Mouse (Mus musculus): ENCODE measurements around the gene Top2a. TPM values are rescaled to one million over a fixed set of nuclear protein-coding genes. Genes with fewer than 3 reads are reported as not detected.
A peak's percentile ranks its signal among the peaks of the same experiment; 100 is the strongest.

Gene Top2a
- polyA plus RNA-seq, 2 experiments, result 134 to 205 TPM

DNA sequence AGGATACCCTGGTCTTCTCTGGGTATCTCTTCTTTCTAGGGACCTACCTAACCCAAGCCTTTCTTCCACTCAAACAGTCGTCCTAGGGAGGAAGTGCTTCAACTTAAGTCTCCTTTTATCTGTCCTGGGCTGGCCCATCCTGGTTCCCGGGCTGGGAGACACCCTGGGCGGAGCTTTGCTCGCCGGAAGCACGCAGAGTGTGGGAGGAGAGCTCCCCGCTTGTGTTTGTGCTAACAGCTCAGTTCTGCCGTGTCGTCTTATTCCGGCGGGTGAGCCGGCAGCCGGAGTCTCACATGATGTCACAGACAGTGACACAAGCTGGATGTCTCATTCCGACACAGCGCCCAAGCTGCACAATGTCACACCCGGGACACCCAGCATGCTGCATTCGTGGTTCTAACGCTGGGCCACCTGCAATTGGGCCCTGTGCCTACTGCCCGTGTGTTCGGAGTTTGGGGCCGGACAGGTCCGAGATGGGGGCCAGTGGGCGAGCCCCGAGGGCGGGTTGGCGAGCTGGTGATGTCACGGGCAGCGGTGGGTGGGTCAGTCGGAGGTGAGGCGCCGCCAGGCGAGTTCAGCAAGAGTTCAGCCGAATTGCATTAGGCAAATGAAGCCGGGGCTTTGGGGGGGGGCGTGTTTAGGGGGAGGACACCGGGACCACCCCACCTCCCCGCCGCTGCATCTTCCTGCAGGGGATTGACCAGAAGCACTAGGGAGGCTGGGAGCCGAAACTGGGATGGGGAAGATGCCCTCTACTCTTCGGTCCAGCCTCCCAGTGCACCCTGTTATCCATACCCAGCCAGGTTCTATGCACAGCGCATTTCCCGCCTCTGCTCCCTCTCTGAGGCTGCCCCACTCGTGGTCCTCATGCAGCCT is 64.3 kb downstream of the Top2a start:
- ATAC-seq (ENCODE audit: low FRiP score, low read depth) (no peak), DNase-seq (ENCODE audit: low spot score) (peak; percentile 65)
- H3K36me3 ChIP-seq (ENCODE audit: control insufficient read depth, insufficient read depth, low read length), result peaks cover 18% of the 10 kb centered on the region
- H3K9ac ChIP-seq (ENCODE audit: low read depth, low read length, severe bottlenecking), result peak overlapping the region; percentile 69
- H3K27ac ChIP-seq (replicated peaks; ENCODE audit: low read depth, low read length), result no peak overlapping the region; the same call in 1 of the 2 replicates
- WGBS, result 1% methylated on average over 42 of the region's 43 CpGs
- H3K9me3 ChIP-seq (ENCODE audit: control insufficient read depth, low read length), result no peaks in the 10 kb centered on the region
- H3K4me1 ChIP-seq (ENCODE audit: control insufficient read depth, insufficient read depth, low read length), result peaks cover 62% of the 10 kb centered on the region
- peak overlapping the region; percentile 96 for H3K4me2 ChIP-seq (replicated peaks; ENCODE audit: low read depth, low read length, severe bottlenecking)
- no peak for TF ChIP-seq POLR2A (IDR thresholded peaks at IDR 0.05; ENCODE audit: borderline replicate concordance, extremely low read depth, insufficient read depth, insufficient read length)
- H3K27me3 ChIP-seq (ENCODE audit: control insufficient read depth, insufficient read depth, low read length), result no peaks in the 10 kb centered on the region
- H3K4me3 ChIP-seq (replicated peaks; ENCODE audit: low read length), result peak overlapping the region; percentile 67

DNA sequence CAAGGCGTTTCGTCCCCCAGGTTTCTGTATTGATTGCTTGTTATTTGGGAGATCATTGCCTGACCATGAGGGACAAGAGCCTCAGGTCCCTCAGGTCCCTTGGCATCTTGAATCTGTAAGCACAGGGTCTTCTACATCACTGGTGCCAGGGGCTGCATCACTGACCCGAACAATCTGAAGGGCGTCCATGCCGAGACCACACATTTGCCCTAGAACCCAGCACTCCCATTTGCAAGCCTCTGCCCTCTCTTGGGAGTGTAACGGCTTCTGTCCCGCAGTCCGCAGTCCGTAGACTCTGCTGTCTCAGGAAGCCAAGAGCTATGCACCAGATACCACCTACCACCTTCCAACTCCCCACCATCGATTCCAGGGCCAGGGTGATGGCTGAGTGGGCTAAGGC is 67.6 kb downstream of the Top2a start:
- Histone ChIP-seq H3K27ac (replicated peaks; ENCODE audit: low read depth, low read length) (no peak overlapping the region), H3K4me3 (replicated peaks; ENCODE audit: low read length) (no peak overlapping the region), H3K4me1 (ENCODE audit: control insufficient read depth, insufficient read depth, low read length) (peaks cover 52% of the 10 kb centered on the region), H3K9ac (ENCODE audit: low read depth, low read length, severe bottlenecking) (no peak overlapping the region), H3K9me3 (ENCODE audit: control insufficient read depth, low read length) (no peaks in the 10 kb centered on the region), H3K4me2 (replicated peaks; ENCODE audit: low read depth, low read length, severe bottlenecking) (no peak overlapping the region), H3K36me3 (ENCODE audit: control insufficient read depth, insufficient read depth, low read length) (peaks cover 32% of the 10 kb centered on the region), H3K27me3 (ENCODE audit: control insufficient read depth, insufficient read depth, low read length) (no peaks in the 10 kb centered on the region)
- TF ChIP-seq POLR2A (IDR thresholded peaks at IDR 0.05; ENCODE audit: borderline replicate concordance, extremely low read depth, insufficient read depth, insufficient read length), result no peak
- DNase-seq (ENCODE audit: low spot score) (no peak), ATAC-seq (ENCODE audit: low FRiP score, low read depth) (no peak)
- WGBS, result 78% methylated on average over 10 of the region's 10 CpGs

DNA sequence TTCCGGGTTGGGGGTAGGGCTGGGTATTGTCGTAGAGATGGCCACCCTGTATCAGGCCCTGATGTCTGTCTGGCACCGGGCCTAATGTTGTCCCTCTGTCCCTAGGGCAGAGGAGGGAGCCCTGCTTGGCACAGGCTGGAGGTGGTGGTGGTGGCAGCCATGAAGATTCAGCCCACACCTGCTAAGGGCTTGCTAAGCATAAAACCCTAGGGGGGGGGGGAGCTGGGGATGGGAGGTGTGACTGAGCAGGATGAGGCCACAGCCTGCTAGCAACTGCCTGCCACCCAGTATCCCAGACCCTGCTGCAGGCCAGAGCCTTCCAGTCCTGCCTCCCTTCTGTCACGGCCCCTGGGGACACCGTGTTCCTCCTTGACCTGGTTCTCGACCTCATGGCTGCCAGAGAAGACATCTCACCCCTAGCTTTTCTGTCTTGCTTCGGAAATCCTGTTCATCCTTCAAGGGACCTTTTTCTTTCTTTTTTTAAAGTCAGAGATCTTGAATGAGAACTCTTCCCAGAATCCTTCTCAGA is 68.2 kb downstream of the Top2a start:
- Histone ChIP-seq H3K9me3 (ENCODE audit: control insufficient read depth, low read length) (no peaks in the 10 kb centered on the region), H3K9ac (ENCODE audit: low read depth, low read length, severe bottlenecking) (no peak overlapping the region), H3K4me1 (ENCODE audit: control insufficient read depth, insufficient read depth, low read length) (peaks cover 53% of the 10 kb centered on the region), H3K36me3 (ENCODE audit: control insufficient read depth, insufficient read depth, low read length) (peaks cover 37% of the 10 kb centered on the region), H3K4me3 (replicated peaks; ENCODE audit: low read length) (no peak overlapping the region), H3K27me3 (ENCODE audit: control insufficient read depth, insufficient read depth, low read length) (no peaks in the 10 kb centered on the region), H3K4me2 (replicated peaks; ENCODE audit: low read depth, low read length, severe bottlenecking) (no peak overlapping the region), H3K27ac (replicated peaks; ENCODE audit: low read depth, low read length) (no peak overlapping the region)
- 29% methylated on average over 7 of the region's 7 CpGs for WGBS
- no peak for ATAC-seq (ENCODE audit: low FRiP score, low read depth)
- no peak for TF ChIP-seq POLR2A (IDR thresholded peaks at IDR 0.05; ENCODE audit: borderline replicate concordance, extremely low read depth, insufficient read depth, insufficient read length)
- DNase-seq (ENCODE audit: low spot score), result no peak

DNA sequence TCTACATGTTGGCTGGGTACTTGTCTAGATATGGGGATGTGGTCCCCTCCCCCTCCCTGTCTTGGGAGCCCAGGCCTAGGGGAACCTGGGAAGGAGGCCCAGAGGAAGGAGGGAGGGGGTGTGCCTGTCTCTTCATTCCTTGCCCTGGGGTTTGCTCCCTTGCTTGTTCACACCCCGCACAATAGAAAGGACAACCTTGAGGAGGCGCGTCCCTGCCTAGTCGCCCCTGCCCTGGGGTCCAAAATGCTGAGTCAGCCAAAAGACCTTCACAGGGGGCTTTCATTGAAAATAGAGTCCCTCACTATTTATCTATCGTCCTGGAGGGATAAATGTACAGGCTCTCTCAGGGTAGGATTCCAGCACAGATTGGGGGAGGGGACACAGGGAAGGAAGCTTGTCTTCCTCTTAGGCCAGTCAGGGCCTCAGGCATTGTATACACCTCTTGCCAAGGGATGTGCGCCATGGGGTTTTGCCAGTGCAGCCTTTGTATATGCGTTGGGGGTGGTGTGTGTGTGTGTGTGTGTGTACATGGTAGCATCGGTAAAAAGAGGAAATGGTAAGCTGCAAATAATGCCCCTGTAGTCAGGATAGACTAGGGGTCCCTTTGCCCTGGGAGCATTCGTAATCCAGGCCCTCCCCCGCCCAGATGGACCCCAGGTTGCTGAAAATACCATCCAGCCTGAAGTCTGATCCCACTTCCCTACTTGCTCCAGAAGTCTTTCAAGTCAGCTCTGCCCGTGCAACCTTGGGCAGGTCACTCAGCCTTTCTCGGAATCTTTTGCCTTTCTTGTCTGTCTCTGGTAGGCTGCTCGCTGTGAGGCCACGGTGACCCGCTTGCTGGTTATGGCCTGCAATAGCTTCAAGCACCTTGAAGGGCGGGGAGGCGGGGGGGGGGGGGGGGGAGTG is 68.9 kb downstream of the Top2a start:
- Histone ChIP-seq H3K4me3 (replicated peaks; ENCODE audit: low read length) (no peak overlapping the region), H3K9ac (ENCODE audit: low read depth, low read length, severe bottlenecking) (no peak overlapping the region), H3K36me3 (ENCODE audit: control insufficient read depth, insufficient read depth, low read length) (peaks cover 45% of the 10 kb centered on the region), H3K27me3 (ENCODE audit: control insufficient read depth, insufficient read depth, low read length) (no peaks in the 10 kb centered on the region), H3K27ac (replicated peaks; ENCODE audit: low read depth, low read length) (0 out of 2 replicates have a peak overlapping the region, but pooled peaks have one; percentile 9), H3K9me3 (ENCODE audit: control insufficient read depth, low read length) (no peaks in the 10 kb centered on the region), H3K4me2 (replicated peaks; ENCODE audit: low read depth, low read length, severe bottlenecking) (no peak overlapping the region), H3K4me1 (ENCODE audit: control insufficient read depth, insufficient read depth, low read length) (peaks cover 54% of the 10 kb centered on the region)
- 25% methylated on average over 16 of the region's 17 CpGs for WGBS
- ATAC-seq (ENCODE audit: low FRiP score, low read depth) (no peak), DNase-seq (ENCODE audit: low spot score) (no peak)
- TF ChIP-seq POLR2A (IDR thresholded peaks at IDR 0.05; ENCODE audit: borderline replicate concordance, extremely low read depth, insufficient read depth, insufficient read length), result no peak

DNA sequence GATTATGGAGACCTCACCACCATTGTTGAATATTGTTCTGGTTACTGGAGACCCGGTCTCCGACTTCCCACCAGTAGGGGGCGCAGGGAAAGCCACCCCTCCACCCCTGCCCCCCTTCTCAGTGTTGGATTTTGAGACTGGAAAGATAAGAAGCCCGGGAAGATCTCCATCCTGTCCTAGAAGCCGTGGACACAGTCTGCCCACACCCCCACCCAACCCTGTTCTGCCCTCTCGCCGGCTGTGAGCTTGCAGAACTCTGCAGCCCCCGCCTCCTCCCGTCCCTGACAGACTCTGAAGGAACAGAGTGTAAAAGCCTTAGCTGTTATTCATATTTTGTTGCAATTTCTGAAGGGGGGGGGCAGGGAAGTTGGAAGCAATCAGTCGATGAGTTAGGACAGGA is 69.6 kb downstream of the Top2a start:
- no peak for TF ChIP-seq POLR2A (IDR thresholded peaks at IDR 0.05; ENCODE audit: borderline replicate concordance, extremely low read depth, insufficient read depth, insufficient read length)
- H3K9me3 ChIP-seq (ENCODE audit: control insufficient read depth, low read length), result no peaks in the 10 kb centered on the region
- 11% methylated on average over 10 of the region's 10 CpGs for WGBS
- H3K27ac ChIP-seq (replicated peaks; ENCODE audit: low read depth, low read length), result 0 out of 2 replicates have a peak overlapping the region, but pooled peaks have one; percentile 9
- H3K27me3 ChIP-seq (ENCODE audit: control insufficient read depth, insufficient read depth, low read length), result no peaks in the 10 kb centered on the region
- H3K4me2 ChIP-seq (replicated peaks; ENCODE audit: low read depth, low read length, severe bottlenecking), result peak overlapping the region; percentile 28; the same call in 1 of the 2 replicates
- DNase-seq (ENCODE audit: low spot score) (peak; percentile 75), ATAC-seq (ENCODE audit: low FRiP score, low read depth) (peak; percentile 60)
- peaks cover 53% of the 10 kb centered on the region for H3K4me1 ChIP-seq (ENCODE audit: control insufficient read depth, insufficient read depth, low read length)
- H3K4me3 ChIP-seq (replicated peaks; ENCODE audit: low read length), result no peak overlapping the region
- peaks cover 50% of the 10 kb centered on the region for H3K36me3 ChIP-seq (ENCODE audit: control insufficient read depth, insufficient read depth, low read length)
- H3K9ac ChIP-seq (ENCODE audit: low read depth, low read length, severe bottlenecking), result no peak overlapping the region
